Mouse (Mus musculus) telencephalon, adult 2 months (tissue): ENCODE results near the gene Atxn7l3.

Source experiments
- DNase-seq: peaks from one replicate; pipeline ENCODE4 v3.0.0-alpha.2; 2011; ENCODE audit warnings: low read depth, low spot score

Atxn7l3 gene

GRCm38 (mm10) chr11:102318576-102319409 lies 22.4 kb upstream of the Atxn7l3 start:
- DNase-seq: no peak

- no peak for DNase-seq
Observed at GRCm38 (mm10) chr11:102317901-102318575, 21.6 kb upstream of the Atxn7l3 start.

- no peak for DNase-seq
Observed at GRCm38 (mm10) chr11:102317298-102317900, 21.0 kb upstream of the Atxn7l3 start.

- peak; percentile 78 for DNase-seq
Observed at GRCm38 (mm10) chr11:102316572-102317297, 20.3 kb upstream of the Atxn7l3 start.

- no peak for DNase-seq
Observed at GRCm38 (mm10) chr11:102315690-102316571, 19.5 kb upstream of the Atxn7l3 start.

- no peak for DNase-seq
Observed at GRCm38 (mm10) chr11:102314321-102314720, 17.9 kb upstream of the Atxn7l3 start.

GRCm38 (mm10) chr11:102312586-102312985 lies 16.2 kb upstream of the Atxn7l3 start:
- no peak for DNase-seq

- no peak for DNase-seq
Observed at GRCm38 (mm10) chr11:102311966-102312365, 15.5 kb upstream of the Atxn7l3 start.

- no peak for DNase-seq
Observed at GRCm38 (mm10) chr11:102310768-102311695, 14.6 kb upstream of the Atxn7l3 start.

GRCm38 (mm10) chr11:102309821-102310617 lies 13.6 kb upstream of the Atxn7l3 start:
- DNase-seq: no peak

GRCm38 (mm10) chr11:102308979-102309378 lies 12.5 kb upstream of the Atxn7l3 start:
- peak; percentile 93 for DNase-seq

- no peak for DNase-seq
Observed at GRCm38 (mm10) chr11:102308104-102308503, 11.7 kb upstream of the Atxn7l3 start.

GRCm38 (mm10) chr11:102305359-102305758 lies 8.9 kb upstream of the Atxn7l3 start:
- DNase-seq: no peak

GRCm38 (mm10) chr11:102304141-102304540 lies 7.7 kb upstream of the Atxn7l3 start:
- DNase-seq: no peak

GRCm38 (mm10) chr11:102299839-102300238 lies 3.4 kb upstream of the Atxn7l3 start:
- DNase-seq: no peak

GRCm38 (mm10) chr11:102297577-102298556 lies 1.4 kb upstream of the Atxn7l3 start:
- no peak for DNase-seq

GRCm38 (mm10) chr11:102295598-102296471 lies 596 bp downstream of the Atxn7l3 start:
- no peak for DNase-seq
